Mouse (Mus musculus) limb, embryonic 10.5 days (tissue): ENCODE data around the gene Cd3e. TPM values are rescaled to one million over a fixed set of nuclear protein-coding genes. Genes with fewer than 3 reads are reported as not detected.

Experiments used
- DNase-seq: peaks from one replicate; pipeline ENCODE4 v3.0.0-alpha.2; 2017; ENCODE audit warnings: low spot score
- H3K27ac ChIP-seq: fragments of 300-500 bp; sonication (generic); 2 replicates; pipeline ENCODE4 v1.5.1; 2016; ENCODE audit warnings: mild to moderate bottlenecking
- H3K27me3 ChIP-seq: fragments of 300-500 bp; sonication (generic); 2 replicates; pipeline ENCODE4 v1.6.1; 2016; ENCODE audit warnings: low read depth, mild to moderate bottlenecking; ENCODE audit not compliant: poor library complexity, severe bottlenecking
- H3K36me3 ChIP-seq: fragments of 300-500 bp; sonication (generic); 2 replicates; pipeline ENCODE4 v1.6.1; 2016; ENCODE audit warnings: mild to moderate bottlenecking, moderate library complexity
- H3K4me1 ChIP-seq: fragments of 300-500 bp; sonication (generic); 2 replicates; pipeline ENCODE4 v1.6.1; 2016
- H3K4me3 ChIP-seq: fragments of 300-500 bp; sonication (generic); 2 replicates; pipeline ENCODE4 v1.5.1; 2016; ENCODE audit warnings: mild to moderate bottlenecking, moderate library complexity
- H3K9me3 ChIP-seq: fragments of 300-500 bp; sonication (generic); replicated peaks from 2 replicates; pipeline ENCODE4 v1.6.1; 2016; ENCODE audit warnings: mild to moderate bottlenecking
- WGBS: fragments of 180-500 bp; shearing (Covaris S2); methylation state at CpG from one replicate; pipeline ENCODE4 v1.1.7; 2016; 5-methylcytosine and 5-hydroxymethylcytosine counted together
- polyA plus RNA-seq: library from polyadenylated mRNA; unstranded; fragments of >200 nt; fragmentation: Nextera tagmentation; extraction: Ambion mirVana; gene quantifications from 2 replicates; pipeline ENCODE4 v1.2.1, GENCODE M21; 2016

Cd3e gene
- polyA plus RNA-seq, 1 experiment from 2014 or later, result not detected

GRCm38 (mm10) chr9:45008342-45008741 is 1.1 kb downstream of the Cd3e start:
- Histone ChIP-seq H3K9me3 (no peaks in the 10 kb centered on the region), H3K4me3 (no peak overlapping the region), H3K4me1 (no peaks in the 10 kb centered on the region), H3K27me3 (0 out of 2 replicates have a peak, but pooled peaks cover 6% of the 10 kb centered on the region), H3K36me3 (no peaks in the 10 kb centered on the region), H3K27ac (no peak overlapping the region)
- no peak for DNase-seq
- WGBS, result 89% methylated on average over 4 of the region's 4 CpGs

GRCm38 (mm10) chr9:45007404-45007803 is 2.0 kb downstream of the Cd3e start:
- no peaks in the 10 kb centered on the region for H3K4me1 ChIP-seq
- H3K4me3 ChIP-seq, result no peak overlapping the region
- H3K27ac ChIP-seq, result no peak overlapping the region
- 80% methylated on average over 12 of the region's 12 CpGs for WGBS
- H3K36me3 ChIP-seq, result no peaks in the 10 kb centered on the region
- H3K9me3 ChIP-seq, result no peaks in the 10 kb centered on the region
- DNase-seq, result no peak
- 0 out of 2 replicates have a peak, but pooled peaks cover 6% of the 10 kb centered on the region for H3K27me3 ChIP-seq

- Histone ChIP-seq H3K27me3 (no peaks in the 10 kb centered on the region), H3K4me3 (no peak overlapping the region), H3K4me1 (no peaks in the 10 kb centered on the region), H3K27ac (no peak overlapping the region), H3K9me3 (no peaks in the 10 kb centered on the region), H3K36me3 (no peaks in the 10 kb centered on the region)
- DNase-seq, result no peak
- 71% methylated on average over 3 of the region's 3 CpGs for WGBS
These were observed 9.2 kb downstream of the Cd3e start for GRCm38 (mm10) chr9:45000249-45000648.

GRCm38 (mm10) chr9:44999776-45000175 is 9.7 kb downstream of the Cd3e start:
- Histone ChIP-seq H3K36me3 (no peaks in the 10 kb centered on the region), H3K4me3 (no peak overlapping the region), H3K9me3 (no peaks in the 10 kb centered on the region), H3K4me1 (no peaks in the 10 kb centered on the region), H3K27me3 (no peaks in the 10 kb centered on the region), H3K27ac (no peak overlapping the region)
- DNase-seq, result no peak
- WGBS, result 79% methylated on average over 5 of the region's 5 CpGs

GRCm38 (mm10) chr9:44999171-44999570 is 10.3 kb downstream of the Cd3e start:
- H3K27ac ChIP-seq, result no peak overlapping the region

GRCm38 (mm10) chr9:44998138-44998537 is 11.3 kb downstream of the Cd3e start:
- Histone ChIP-seq H3K36me3 (no peaks in the 10 kb centered on the region), H3K4me1 (no peaks in the 10 kb centered on the region), H3K27ac (no peak overlapping the region), H3K27me3 (no peaks in the 10 kb centered on the region), H3K4me3 (no peak overlapping the region), H3K9me3 (no peaks in the 10 kb centered on the region)
- 78% methylated on average over 11 of the region's 11 CpGs for WGBS
- DNase-seq, result no peak

More at GRCm38 (mm10) chr9:44999171-44999570, 10.3 kb downstream of the Cd3e start:
- Histone ChIP-seq H3K4me1 (no peaks in the 10 kb centered on the region), H3K36me3 (no peaks in the 10 kb centered on the region), H3K9me3 (no peaks in the 10 kb centered on the region), H3K4me3 (no peak overlapping the region), H3K27me3 (no peaks in the 10 kb centered on the region)
- WGBS, result 67% methylated on average over 6 of the region's 6 CpGs
- no peak for DNase-seq

- no peaks in the 10 kb centered on the region for H3K36me3 ChIP-seq
- no peaks in the 10 kb centered on the region for H3K4me1 ChIP-seq
- 96% methylated on average over 7 of the region's 7 CpGs for WGBS
- no peaks in the 10 kb centered on the region for H3K27me3 ChIP-seq
- no peak for DNase-seq
- H3K4me3 ChIP-seq, result no peak overlapping the region
- no peak overlapping the region for H3K27ac ChIP-seq
- H3K9me3 ChIP-seq, result no peaks in the 10 kb centered on the region
These were observed 12.8 kb downstream of the Cd3e start for GRCm38 (mm10) chr9:44996590-44996989.

GRCm38 (mm10) chr9:44994962-44995361 is 14.5 kb downstream of the Cd3e start:
- Histone ChIP-seq H3K27me3 (no peaks in the 10 kb centered on the region), H3K4me3 (no peak overlapping the region), H3K27ac (no peak overlapping the region), H3K4me1 (no peaks in the 10 kb centered on the region), H3K36me3 (no peaks in the 10 kb centered on the region), H3K9me3 (no peaks in the 10 kb centered on the region)
- WGBS, result 75% methylated on average over 4 of the region's 4 CpGs
- no peak for DNase-seq

GRCm38 (mm10) chr9:44993268-44993667 is 16.2 kb downstream of the Cd3e start:
- no peak overlapping the region for H3K27ac ChIP-seq
- no peaks in the 10 kb centered on the region for H3K9me3 ChIP-seq
- H3K4me1 ChIP-seq, result no peaks in the 10 kb centered on the region
- H3K27me3 ChIP-seq, result no peaks in the 10 kb centered on the region
- 90% methylated on average over 2 of the region's 2 CpGs for WGBS
- no peaks in the 10 kb centered on the region for H3K36me3 ChIP-seq
- DNase-seq, result no peak
- H3K4me3 ChIP-seq, result no peak overlapping the region

GRCm38 (mm10) chr9:44992271-44992670 is 17.2 kb downstream of the Cd3e start:
- Histone ChIP-seq H3K4me3 (no peak overlapping the region), H3K27ac (no peak overlapping the region), H3K27me3 (no peaks in the 10 kb centered on the region), H3K9me3 (no peaks in the 10 kb centered on the region), H3K36me3 (no peaks in the 10 kb centered on the region), H3K4me1 (no peaks in the 10 kb centered on the region)
- DNase-seq, result no peak

- Histone ChIP-seq H3K27me3 (no peaks in the 10 kb centered on the region), H3K36me3 (no peaks in the 10 kb centered on the region), H3K27ac (no peak overlapping the region), H3K9me3 (no peaks in the 10 kb centered on the region), H3K4me3 (no peak overlapping the region), H3K4me1 (peaks cover 3% of the 10 kb centered on the region)
- 83% methylated on average over 2 of the region's 2 CpGs for WGBS
- DNase-seq, result no peak
These were observed 17.6 kb downstream of the Cd3e start for GRCm38 (mm10) chr9:44991821-44992220.

- H3K4me1 ChIP-seq, result peaks cover 10% of the 10 kb centered on the region
- no peaks in the 10 kb centered on the region for H3K9me3 ChIP-seq
- no peak overlapping the region for H3K27ac ChIP-seq
- no peaks in the 10 kb centered on the region for H3K36me3 ChIP-seq
- 51% methylated on average over 5 of the region's 5 CpGs for WGBS
- no peak for DNase-seq
- H3K4me3 ChIP-seq, result no peak overlapping the region
- no peaks in the 10 kb centered on the region for H3K27me3 ChIP-seq
These were observed 22.5 kb downstream of the Cd3e start for GRCm38 (mm10) chr9:44986976-44987375.

GRCm38 (mm10) chr9:44986242-44986781 is 23.1 kb downstream of the Cd3e start:
- Histone ChIP-seq H3K4me1 (peaks cover 10% of the 10 kb centered on the region), H3K36me3 (no peaks in the 10 kb centered on the region), H3K4me3 (no peak overlapping the region), H3K9me3 (no peaks in the 10 kb centered on the region), H3K27me3 (no peaks in the 10 kb centered on the region), H3K27ac (0 out of 2 replicates have a peak overlapping the region, but pooled peaks have one; percentile 15)
- DNase-seq, result peak; percentile 32
- 73% methylated on average over 14 of the region's 14 CpGs for WGBS

GRCm38 (mm10) chr9:44985721-44986161 is 23.7 kb downstream of the Cd3e start:
- WGBS, result 71% methylated on average over 3 of the region's 3 CpGs
- no peak overlapping the region for H3K4me3 ChIP-seq

More at GRCm38 (mm10) chr9:44985721-44986161, 23.7 kb downstream of the Cd3e start:
- peaks cover 10% of the 10 kb centered on the region for H3K4me1 ChIP-seq
- no peaks in the 10 kb centered on the region for H3K36me3 ChIP-seq
- H3K27ac ChIP-seq, result 0 out of 2 replicates have a peak overlapping the region, but pooled peaks have one; percentile 15
- no peaks in the 10 kb centered on the region for H3K27me3 ChIP-seq
- H3K9me3 ChIP-seq, result no peaks in the 10 kb centered on the region
- DNase-seq, result no peak
